Mouse (Mus musculus) liver, adult 2 months (tissue): ENCODE measurements around the gene Dph3.

Source experiments
- CTCF ChIP-seq: fragments of 200-500 bp; IDR thresholded peaks from 2 replicates; pipeline ENCODE4 v1.5.1; 2011; ENCODE audit warnings: low read depth, low read length, control low read depth
- POLR2A ChIP-seq: fragments of 200-500 bp; IDR thresholded peaks from 2 replicates; pipeline ENCODE4 v1.6.1; 2011; ENCODE audit warnings: low read length, control low read depth; ENCODE audit not compliant: insufficient read depth; ENCODE audit errors: extremely low read depth

DNA sequence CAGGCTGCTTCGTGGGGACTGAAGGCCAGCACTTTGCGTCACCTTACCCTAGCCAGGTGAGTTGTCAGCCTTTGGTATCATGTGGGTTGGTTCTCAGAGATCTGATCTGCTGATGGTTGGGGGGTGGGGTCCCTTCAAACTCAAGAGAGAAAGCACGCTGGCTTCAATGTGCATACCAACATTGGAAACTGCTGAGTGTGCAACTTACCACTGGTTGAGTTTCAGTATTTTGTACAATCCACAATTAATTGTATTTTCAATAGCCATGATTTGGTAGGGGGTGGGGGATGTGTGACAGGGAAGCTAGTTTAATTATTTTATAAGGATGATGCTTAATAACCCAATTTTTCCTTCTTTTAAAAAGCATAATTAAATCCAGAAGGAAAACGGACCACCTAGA lies 6.2 kb upstream of the Dph3 start:
- TF ChIP-seq POLR2A: no peak
- TF ChIP-seq CTCF: no peak
